Mouse (Mus musculus) gastrocnemius, adult 8-10 months (tissue): ENCODE results near the gene Fam172a. TPM values are rescaled to one million over a fixed set of nuclear protein-coding genes. Genes with fewer than 3 reads are reported as not detected.
"Not testable (repeated sequence)": the region's sequence is repeated elsewhere in the genome, so short reads cannot be mapped to it uniquely, and the experiment has no call there.

ENCODE experiments used
- DNase-seq, 2 experiments: peaks; one replicate each; pipeline ENCODE4 v3.0.0; 2022; ENCODE audit warnings: low spot score in 2 of 2
- total RNA-seq, 4 experiments: library from RNA; stranded (reverse); gene quantifications; 2 replicates each; pipeline ENCODE4 v1.2.4; 2022

The Fam172a gene
- 1 to 10 TPM; 7.1 to 8.3 (median 7.3) TPM for total RNA-seq

DNA sequence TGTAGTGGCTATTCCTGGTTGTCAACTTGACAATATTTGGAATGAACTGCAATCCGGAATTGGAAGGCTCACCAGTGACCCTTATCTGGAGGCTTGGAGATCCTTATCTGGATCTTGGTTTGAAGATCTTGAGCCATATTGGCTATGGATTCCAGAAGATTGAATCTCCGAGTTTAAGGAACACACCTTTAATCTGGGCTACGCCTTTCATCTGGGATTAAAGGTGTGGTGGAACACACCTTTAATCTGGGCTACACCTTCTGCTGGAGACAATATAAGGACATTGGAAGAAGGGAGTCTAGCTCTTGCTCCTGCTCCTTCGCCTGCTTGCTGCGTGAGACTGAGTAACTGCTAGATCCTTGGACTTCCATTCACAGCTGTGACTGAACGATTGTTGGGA, at the start of gene Fam172a:
Fam172a (plus strand) TSS at position 301 of the 400 bp plus-strand sequence.
- not testable (repeated sequence) for DNase-seq

DNA sequence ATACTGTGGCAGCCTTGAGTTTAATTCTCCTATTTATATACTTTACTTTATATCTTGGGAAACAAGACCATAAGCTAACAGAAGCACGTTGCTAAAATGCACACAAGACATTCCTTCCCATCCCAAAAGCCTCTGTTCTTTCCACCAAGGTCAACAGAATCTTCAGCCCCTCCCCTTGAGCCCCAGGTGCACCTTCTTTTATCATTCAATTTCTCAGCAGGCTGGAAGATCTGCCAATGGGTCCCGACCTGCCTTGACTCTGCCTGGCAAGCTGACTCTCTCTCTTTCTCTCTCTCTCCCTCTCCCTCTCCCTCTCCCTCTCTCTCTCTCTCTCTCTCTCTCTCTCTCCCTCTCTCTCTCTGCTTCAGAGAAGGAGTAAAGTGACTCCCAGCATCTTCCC, 13.2 kb upstream of the Fam172a start:
- DNase-seq, result no peak

DNA sequence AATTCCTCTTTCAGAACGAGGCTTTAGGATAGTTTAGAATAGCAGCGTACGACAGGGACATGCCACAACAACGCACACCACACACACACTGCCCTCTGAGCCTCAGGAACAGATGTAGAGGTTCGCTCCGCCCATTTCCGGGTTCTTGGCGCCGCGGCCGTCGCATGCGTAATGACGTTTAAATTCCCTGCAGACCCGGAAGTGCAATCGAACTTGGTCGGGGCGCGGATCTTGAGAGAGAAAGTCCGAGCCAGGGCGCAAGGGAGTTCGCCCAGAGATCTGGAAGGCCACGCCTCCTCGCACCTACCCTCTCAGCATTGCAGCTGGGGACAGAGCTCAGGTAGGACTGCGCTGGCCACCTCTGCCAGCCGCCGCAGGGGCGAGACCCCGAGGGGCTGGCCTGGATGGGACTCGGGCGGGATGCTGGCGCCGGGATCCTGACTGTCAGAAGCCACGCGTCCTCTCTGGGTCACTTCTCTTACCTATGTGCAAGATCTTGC, 6.7 kb downstream of the Fam172a start:
- DNase-seq, result peak; percentile 82 to 88

DNA sequence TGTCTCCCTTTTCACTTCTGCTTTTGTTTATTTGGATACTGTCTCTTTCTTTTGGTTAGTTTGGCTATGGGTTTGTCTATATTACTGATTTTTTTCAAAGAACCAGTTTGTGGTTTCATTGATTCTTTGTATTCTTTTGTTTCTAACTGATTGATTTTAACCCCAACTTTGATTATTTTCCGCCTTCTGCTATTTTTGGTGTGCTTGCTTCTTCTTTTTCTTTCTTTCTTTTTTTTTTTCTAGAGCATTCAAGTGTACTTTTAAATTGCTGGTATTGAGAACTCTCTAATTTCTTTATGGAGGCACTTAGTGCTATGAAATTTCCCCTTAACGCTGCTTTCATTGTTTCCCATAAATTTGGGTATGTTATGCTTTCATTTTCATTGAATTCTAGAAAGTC, 15.7 kb downstream of the Fam172a start:
- DNase-seq, result no peak

DNA sequence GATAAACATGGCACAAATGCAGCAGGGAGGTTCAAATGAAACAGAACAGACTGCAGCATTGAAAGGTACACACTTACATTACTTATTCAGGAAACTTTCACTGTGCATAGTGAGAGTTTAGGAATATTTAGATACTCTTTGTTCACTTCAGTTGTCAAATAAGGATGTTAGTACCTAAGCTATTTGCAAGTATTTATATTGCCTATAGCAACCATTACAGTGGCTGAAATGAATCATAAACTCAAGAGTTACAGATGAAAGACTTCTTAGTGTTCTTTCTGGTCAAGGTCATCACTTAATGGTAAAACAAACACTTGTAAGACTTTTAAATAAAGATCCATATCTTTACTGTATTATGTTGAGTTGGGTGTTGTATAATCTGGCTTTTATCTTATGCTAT, 41.0 kb downstream of the Fam172a start:
- DNase-seq, result no peak

DNA sequence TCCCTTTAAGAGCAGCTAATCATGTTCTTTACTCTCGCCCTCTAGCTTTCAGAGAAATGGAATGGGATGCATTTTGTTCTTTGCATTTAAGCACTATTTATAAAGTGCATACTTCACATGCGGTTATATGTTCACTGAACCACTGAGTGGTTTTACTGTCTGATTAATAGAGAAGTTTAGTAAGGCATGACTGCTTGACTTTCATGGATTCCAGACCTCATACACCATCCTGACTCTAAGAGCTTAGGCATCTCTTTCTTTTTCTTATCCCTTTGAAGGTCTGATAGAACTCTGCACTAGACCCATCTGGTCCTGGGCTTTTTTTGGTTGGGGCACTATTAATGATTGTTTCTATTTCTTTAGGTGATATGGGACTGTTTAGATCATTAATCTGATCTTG, 75.8 kb downstream of the Fam172a start:
- DNase-seq, result no peak

DNA sequence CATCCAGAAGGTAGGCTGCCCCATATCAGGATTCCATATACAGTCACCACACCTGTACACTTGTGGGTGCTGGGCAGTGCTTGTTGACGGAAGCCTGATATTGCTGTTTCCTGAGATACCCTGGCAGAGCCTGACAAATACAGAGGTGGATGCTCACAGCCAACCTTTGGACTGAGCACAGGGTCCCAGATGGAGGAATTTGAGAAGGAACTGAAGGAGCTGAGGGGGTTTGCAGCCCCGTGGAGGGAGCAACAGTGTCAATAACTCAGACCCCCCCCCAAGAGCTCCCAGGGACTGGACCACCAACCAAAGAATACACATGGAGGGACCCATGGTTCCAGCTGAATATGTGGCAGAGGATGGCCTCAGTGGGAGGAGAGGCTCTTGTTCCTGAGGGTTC, 105.5 kb downstream of the Fam172a start:
- not testable (repeated sequence) for DNase-seq

DNA sequence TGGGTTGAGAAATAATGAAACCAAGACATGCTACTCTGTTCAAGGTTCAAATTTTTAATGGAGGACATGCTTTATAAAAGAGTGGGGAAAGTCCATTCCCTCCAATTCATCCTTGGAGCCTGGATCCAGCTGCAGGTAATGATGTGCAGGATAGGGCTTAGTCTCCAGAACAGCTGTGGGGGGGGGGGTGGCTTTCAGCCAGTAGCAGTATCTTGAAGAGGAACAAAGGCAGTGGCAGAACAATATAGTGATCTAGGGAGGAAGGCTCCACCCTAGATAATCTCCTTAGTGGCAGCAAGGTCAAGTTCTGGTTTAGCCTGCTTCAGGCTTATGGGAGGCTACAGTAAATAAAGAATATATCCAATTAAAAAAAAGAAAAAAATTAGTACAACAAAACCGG, 108.6 kb downstream of the Fam172a start:
- no peak for DNase-seq

DNA sequence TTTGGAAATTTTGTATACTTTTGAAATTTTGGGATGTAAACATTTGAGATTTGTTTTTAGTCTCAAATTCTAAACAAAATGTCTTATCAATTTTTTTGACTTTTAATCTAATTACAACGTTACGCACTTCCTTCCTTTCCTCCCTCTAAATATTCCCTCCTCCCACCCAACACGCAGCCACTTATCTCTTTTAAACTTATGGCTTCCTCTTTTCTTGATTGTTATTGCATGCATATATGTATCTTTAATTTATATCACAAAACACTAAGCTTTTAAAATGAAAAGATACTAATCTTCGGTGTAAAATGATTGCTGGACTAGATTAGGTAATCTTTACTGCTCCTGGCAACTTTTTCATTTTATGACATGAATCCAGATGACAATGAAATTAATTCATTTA, 124.3 kb downstream of the Fam172a start:
- DNase-seq, result no peak

DNA sequence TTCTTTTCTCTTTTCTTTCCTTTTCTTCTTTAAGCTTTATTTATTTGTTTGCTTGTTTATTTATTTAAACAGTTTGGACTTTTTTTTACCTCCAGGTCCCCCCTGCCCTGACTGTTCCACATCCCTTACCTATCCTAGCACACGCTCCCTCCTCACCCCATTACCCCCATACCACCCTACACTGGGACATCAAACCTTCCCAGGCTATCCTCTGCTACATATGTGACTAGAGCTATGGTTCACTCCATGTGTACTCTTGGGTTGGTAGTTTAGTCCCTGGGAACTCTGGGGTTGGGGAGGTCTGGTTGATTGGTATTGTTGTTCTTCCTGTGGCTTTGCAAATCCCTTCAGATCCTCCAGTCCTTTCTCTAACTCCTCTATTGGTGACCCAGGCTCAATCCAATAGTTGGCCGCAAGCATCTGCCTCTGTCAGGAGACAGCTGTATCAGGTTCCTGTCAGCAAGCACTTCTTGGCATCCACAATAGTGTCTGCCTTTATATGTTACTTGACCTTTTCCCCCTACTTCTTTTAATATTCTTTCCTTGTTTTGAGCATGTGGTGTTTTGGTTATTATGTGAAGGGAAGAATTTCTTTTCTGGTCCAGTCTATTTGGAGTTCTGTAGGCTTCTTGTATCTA, 141.3 kb downstream of the Fam172a start:
- no peak for DNase-seq

DNA sequence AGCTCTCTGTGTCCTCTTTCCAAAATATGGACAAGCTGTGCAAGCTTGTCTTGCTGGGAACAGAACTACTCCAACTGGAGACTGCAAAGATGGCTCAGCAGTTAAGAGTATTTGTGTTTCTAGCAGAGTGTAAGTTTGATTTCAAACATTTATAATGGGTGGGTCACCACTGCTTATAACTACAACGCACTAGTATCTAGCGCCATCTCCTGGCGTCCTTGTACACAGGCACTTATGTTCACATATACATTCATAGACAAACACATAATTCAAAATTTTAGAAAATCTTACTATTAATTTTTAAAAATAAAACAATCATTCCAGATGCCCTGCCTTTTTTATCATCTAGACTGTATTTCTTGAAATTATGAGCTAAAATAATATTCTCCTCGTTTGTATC, 147.0 kb downstream of the Fam172a start:
- no peak for DNase-seq

DNA sequence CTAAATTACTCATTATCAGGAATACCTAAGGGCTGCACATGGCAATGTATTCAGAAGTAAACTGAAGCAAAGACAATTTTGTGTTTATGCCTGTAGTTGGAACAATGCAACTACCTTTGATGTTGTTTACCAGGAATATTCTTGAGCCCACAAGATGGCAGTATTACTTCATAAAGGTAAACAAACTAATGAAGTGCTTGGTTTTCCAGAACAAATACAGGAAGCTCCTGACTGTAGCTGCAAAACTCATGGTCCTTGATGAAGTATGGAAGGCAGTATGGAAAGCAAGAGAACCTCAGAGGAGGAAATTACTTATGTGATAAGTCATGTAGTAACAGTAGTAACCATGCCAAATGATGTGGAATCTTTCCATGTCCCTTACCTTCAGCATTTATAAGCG, 163.0 kb downstream of the Fam172a start:
- no peak for DNase-seq

DNA sequence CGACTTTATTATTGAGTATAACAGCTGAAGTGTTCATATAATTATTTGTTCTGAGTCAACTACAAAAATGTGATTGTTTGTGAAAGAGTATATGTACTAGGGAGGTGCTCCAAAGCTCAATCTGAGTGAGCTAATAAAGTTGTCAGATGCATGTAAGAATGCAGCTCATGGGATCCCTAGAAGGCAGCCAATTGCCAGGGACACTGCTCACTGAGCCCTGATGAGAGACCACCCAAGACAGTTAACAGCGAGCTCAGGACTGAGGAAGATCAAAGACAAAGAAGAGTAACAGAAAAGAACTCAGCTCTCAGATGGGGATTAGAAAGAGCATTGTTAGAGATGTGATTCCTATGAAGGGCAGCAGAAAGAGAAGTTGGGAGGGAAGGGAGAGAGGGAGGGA, 166.5 kb downstream of the Fam172a start:
- no peak for DNase-seq

DNA sequence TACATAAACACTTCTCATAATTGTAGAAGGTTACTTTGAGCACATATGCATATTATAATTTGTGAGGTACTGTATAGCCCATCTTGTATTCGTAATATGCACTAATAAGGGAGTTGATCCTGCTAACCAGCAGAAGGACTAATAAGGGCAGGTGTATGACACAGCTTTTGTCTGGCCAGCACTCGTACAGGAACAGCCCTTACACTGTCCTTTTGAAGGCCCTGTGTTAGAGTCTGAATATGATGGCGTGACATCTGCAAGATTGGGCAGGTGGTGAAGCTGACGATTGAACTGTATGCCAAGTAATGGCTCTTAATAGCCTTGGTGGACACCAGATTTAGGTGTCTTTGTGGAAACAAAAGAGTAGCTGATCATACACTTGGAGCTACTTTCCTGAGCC, 176.3 kb downstream of the Fam172a start:
- DNase-seq, result no peak

DNA sequence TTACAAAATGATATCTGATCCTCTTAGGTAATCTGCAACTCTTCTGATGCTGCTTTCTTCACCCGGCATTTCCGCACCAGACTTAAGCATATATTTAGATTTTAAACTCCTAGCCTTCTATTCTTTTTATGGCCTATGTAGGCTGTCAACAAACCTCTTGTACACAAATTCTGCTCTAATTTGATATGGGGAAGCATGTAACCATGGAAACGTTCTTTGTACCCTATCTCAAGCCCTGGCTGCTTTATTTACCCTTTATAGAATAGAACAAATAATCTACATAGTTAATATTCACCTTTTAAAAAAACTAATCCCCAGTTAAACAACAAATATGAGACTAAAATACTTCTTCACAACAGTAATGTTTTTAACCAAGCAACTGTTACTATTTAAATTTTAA, 176.7 kb downstream of the Fam172a start:
- no peak for DNase-seq

DNA sequence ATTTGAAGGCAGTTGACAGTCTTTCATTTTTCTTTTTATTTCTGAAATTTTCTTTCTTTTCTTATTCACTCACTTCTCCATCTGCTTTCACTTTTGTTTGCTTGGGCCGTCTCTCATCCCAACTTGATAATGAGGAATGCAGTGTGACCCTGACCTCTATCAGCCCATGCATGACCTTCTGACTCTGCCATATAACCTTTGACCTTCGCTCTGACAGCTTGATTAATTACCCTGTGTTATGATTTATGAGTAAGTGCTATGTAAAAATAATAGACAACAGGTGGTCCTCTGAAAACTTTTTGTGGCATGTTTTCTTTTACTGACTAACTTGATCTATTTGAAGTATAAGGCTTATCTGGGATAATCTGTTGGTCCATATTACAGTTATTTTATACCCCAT, 195.8 kb downstream of the Fam172a start:
- DNase-seq, result no peak

DNA sequence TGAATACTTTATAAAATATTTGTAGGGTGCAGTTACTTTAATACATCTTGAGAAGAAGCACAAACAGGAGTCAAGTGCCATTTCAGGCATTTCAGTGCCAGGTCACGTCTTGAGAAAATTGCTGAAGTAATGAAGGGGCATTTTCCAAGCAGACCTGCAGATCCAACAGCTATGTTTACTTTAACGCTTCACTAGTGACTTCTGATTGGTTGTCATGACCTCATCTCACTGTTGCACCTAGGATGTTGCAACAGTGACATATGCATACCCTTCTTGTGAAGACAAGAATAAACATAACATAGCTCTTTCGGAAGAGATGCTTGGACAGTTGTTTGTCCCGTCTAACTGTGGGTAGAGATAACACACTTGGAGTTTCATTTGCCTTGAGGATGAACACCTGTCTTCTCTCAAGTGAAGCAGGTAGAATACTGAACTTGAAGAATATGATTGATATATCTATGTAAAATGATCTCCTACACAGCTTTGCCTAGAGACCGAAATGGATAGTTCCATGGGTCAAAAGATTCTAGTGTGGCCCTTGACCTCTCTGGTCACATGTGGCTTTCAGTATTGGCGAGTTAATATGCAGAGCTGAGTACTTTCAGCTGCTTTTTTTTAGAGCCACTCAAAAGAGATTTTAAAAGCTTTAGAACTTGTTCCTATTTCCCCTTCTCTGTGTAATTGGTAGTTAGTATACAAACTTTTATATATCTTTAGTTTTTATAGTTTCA, 196.4 kb downstream of the Fam172a start:
- no peak for DNase-seq

DNA sequence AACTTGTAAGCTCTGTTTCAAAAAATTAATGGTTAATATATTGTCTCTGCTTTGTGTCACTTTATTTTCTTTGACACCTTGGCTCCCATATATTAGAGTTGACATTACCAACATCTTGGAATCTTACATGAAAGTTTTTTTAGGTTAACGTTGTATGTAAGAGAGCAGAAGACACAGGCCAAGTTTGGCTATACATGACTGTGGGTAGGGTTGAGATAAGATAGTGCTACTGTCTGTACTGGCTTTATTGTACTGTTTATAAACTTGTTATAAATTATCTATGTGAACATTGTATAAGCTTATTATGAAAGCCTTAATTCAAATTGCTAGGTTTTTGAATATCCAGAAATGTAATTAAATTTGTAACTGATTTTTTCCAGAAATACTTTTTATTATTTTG, 197.9 kb downstream of the Fam172a start:
- no peak for DNase-seq

DNA sequence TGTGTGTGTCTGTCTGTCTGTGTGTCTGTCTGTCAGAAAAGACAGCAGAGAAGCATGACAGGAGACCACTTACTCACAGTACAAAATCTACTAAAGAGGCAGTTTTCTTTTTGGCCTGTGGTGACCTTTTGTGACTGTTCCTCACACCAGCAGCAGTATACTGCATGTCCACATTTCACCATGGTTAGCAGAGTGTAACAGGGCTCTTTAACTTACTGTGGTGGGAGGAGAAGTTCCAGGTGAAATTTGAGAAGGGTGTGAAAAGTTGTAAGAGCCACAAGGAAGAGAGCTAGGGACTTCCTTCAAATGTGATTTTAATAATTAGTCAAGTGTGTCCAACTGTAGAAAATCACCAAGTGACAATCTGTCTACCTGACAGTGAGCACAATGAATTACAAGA, 199.0 kb downstream of the Fam172a start:
- no peak for DNase-seq

DNA sequence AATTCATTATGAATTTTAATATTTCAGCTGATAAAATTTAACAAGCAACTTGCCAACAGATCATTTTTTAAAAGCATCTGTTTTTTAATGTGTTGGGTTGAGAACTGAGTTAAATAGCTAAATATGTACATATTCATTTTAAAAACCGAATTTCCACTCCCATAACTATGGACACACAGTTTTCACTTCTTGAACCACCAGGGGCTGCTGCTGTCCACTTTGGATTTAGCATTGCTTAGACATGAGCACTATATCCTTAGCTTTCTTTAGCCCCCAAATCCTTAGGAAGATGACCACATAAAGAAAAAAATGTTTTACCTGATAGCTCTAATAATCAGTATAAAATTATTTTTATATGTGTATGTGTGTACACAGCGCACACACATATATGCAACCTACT, 207.4 kb downstream of the Fam172a start:
- DNase-seq, result no peak

DNA sequence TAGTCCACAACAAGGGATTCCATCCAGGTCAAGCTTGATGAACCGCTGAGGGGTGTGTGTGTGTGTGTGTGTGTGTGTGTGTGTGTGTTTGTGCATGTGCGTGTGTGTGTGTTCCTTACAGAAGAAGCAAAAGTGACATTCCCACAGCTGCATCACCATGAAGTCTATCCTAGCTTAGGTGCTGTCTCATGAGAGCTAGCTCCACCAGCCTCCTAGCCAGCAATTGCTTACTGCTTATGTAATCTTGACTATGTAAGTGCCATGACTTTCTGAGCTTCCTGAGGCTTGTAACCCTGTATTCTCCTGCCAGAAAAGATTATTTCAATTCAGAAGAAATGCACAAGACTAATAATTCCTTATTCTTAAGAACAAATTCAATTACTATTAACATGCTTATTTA, 221.0 kb downstream of the Fam172a start:
- DNase-seq, result no peak

DNA sequence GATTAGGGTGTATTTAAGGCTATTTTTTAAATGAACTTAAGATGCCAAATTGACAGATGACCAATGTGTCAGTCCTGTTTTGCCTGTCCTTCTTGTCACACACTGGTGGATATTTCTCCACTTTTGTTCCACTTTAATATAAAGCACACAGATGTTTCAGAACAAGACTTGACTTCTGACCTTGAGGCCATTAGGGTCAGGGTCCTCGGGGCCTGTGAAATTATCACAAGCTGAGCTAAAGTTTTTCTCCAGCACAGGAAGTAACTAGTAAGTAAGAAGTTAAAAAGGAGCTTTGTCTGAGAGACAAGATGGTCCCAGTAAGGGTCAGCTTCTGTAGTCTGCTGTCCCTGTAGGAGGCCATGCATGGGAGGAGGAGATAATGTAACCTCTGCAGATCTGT, 255.8 kb downstream of the Fam172a start:
- DNase-seq, result no peak
